Mouse (Mus musculus) heart, adult 11 months (tissue): ENCODE measurements at regions not wholly inside any gene's neighbourhood (a gene's known extent, or its start where the extent isn't known, plus 50 kb on each side); places are given as distances from the start of the nearest gene placed in this dataset.
A peak's percentile ranks its signal among the peaks of the same experiment; 100 is the strongest.

Experiments used
- DNase-seq: peaks from one replicate; pipeline ENCODE4 v3.0.0; 2022

DNA sequence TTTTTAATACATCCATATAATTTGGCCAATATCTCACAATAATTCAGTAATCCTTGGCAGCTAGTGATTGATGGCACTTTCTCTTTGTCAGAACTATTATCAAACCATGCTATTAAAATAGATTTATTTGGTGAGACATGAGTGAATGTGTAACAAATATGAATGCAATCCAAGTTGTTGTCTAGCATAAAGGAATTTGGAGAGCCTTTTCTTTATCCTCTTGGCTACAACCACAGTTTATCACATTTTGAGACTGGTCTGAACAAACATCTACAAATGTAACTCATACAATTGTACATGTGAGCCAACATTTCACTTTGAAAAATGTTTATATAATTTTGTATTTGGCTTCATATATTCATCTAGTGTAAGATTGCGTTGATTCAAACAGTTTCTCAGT, 676.5 kb downstream of the Pcdh7 start:
- DNase-seq: no peak

DNA sequence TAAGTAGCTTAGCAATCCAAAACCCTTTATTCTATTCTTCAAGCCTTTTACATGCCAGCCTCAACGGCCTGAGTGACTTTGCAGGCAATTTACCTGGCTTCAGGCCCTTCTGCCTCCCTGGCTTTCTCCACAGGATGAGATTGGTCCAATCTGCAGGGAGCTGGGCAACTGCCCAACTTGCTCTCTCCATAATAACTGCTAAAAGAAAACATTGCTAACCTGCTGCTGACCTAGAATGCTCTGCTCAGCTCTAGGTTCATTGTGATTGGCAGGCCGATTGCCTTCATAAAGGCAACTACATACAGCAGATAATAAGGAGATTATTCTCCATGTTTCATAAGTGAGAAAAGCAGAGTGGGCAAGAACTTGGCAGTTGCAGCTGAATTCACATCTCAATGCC, 710.5 kb downstream of the Pcdh7 start:
- peak; percentile 88 for DNase-seq

DNA sequence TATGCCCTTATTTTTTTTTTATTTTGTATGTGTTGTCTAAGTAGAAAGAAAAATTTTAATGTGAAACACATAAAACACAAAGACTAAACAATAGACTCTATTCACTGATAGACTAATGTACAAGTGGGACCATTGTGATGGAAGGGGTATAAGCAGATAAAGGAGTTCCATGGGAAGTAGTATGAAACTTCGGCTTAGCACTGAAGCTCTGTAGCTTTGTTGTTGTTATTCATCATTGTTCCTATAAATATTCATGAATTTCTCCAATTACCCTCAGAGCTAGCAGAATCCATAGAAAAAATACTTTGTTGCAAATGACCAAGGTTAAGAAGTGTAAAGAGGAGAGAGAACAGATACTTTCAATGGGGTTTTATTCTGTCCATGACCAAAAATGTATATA, 718.7 kb downstream of the Pcdh7 start:
- DNase-seq: no peak
